Mouse (Mus musculus) cortical plate, adult 2 months (tissue): ENCODE results near the gene Kif26b.

ENCODE experiments used
- CTCF ChIP-seq: fragments of 200-500 bp; IDR thresholded peaks from 2 replicates; pipeline ENCODE4 v1.5.1; 2011; ENCODE audit warnings: mild to moderate bottlenecking, control low read depth, low read length; ENCODE audit not compliant: insufficient read depth; ENCODE audit errors: extremely low read depth
- POLR2A ChIP-seq: fragments of 200-500 bp; IDR thresholded peaks from 2 replicates; pipeline ENCODE4 v1.6.1; 2011; ENCODE audit warnings: mild to moderate bottlenecking, low read length, control low read depth; ENCODE audit not compliant: insufficient read depth; ENCODE audit errors: extremely low read depth

- TF ChIP-seq POLR2A (no peak), CTCF (no peak)
Measured at GRCm38 (mm10) chr1:178924492-178925183, 395.7 kb downstream of the Kif26b start.
